Mouse (Mus musculus): Measurements from ENCODE around the gene Rgs12. TPM values are rescaled to one million over a fixed set of nuclear protein-coding genes. Genes with fewer than 3 reads are reported as not detected.

The Rgs12 gene
- polyA plus RNA-seq, 1 experiment from 2014 or later = 41.4 TPM

GRCm38 (mm10) chr5:35056604-35057432 lies 107.6 kb downstream of the Rgs12 start, which contains the start of gene Dok7:
TSS of gene Dok7 (plus strand) at chr5:35056766.
- Histone ChIP-seq H3K36me3 (ENCODE audit: control insufficient read depth, insufficient read depth, low read length) (no peaks in the 10 kb centered on the region), H3K9ac (ENCODE audit: low read depth, low read length) (peak within 1 kb of the TSS; percentile 63), H3K9me3 (ENCODE audit: control insufficient read depth, low read length) (no peaks in the 10 kb centered on the region), H3K27ac (ENCODE audit: low read depth, low read length) (no peak within 1 kb of the TSS), H3K27me3 (ENCODE audit: control insufficient read depth, insufficient read depth, low read length) (peaks cover 12% of the 10 kb centered on the region), H3K4me2 (replicated peaks; ENCODE audit: low read depth, low read length) (peak within 1 kb of the TSS; percentile 97), H3K4me3 (ENCODE audit: low read depth, low read length) (peak within 1 kb of the TSS; percentile 49), H3K4me1 (replicated peaks; ENCODE audit: control insufficient read depth, insufficient read depth, low read length) (peaks cover 6% of the 10 kb centered on the region; the same call in 1 of the 2 replicates)
- ATAC-seq (ENCODE audit: low FRiP score) (peak; percentile 33; the same call in 1 of the 2 replicates), DNase-seq (ENCODE audit: low spot score) (peak; percentile 57)
- under 1% methylated on average over 42 of the region's 74 CpGs for WGBS

GRCm38 (mm10) chr5:35057582-35057981 lies 108.3 kb downstream of the Rgs12 start:
- Histone ChIP-seq H3K36me3 (ENCODE audit: control insufficient read depth, insufficient read depth, low read length) (no peaks in the 10 kb centered on the region), H3K27me3 (ENCODE audit: control insufficient read depth, insufficient read depth, low read length) (peaks cover 12% of the 10 kb centered on the region), H3K4me1 (replicated peaks; ENCODE audit: control insufficient read depth, insufficient read depth, low read length) (peaks cover 6% of the 10 kb centered on the region; the same call in 1 of the 2 replicates), H3K9ac (ENCODE audit: low read depth, low read length) (no peak overlapping the region), H3K4me2 (replicated peaks; ENCODE audit: low read depth, low read length) (peak overlapping the region; percentile 97), H3K4me3 (ENCODE audit: low read depth, low read length) (peak overlapping the region; percentile 49), H3K27ac (ENCODE audit: low read depth, low read length) (no peak overlapping the region), H3K9me3 (ENCODE audit: control insufficient read depth, low read length) (no peaks in the 10 kb centered on the region)
- 15% methylated on average over 4 of the region's 4 CpGs for WGBS
- ATAC-seq (ENCODE audit: low FRiP score) = no peak
- peak; percentile 20 for DNase-seq (ENCODE audit: low spot score)

GRCm38 (mm10) chr5:35058216-35058615 lies 109.0 kb downstream of the Rgs12 start:
- no peaks in the 10 kb centered on the region for H3K9me3 ChIP-seq (ENCODE audit: control insufficient read depth, low read length)
- no peak overlapping the region for H3K4me3 ChIP-seq (ENCODE audit: low read depth, low read length)
- peaks cover 12% of the 10 kb centered on the region for H3K27me3 ChIP-seq (ENCODE audit: control insufficient read depth, insufficient read depth, low read length)
- ATAC-seq (ENCODE audit: low FRiP score) (no peak), DNase-seq (ENCODE audit: low spot score) (no peak)
- H3K36me3 ChIP-seq (ENCODE audit: control insufficient read depth, insufficient read depth, low read length) = no peaks in the 10 kb centered on the region
- 71% methylated on average over 1 of the region's 1 CpGs for WGBS
- peaks cover 6% of the 10 kb centered on the region; the same call in 1 of the 2 replicates for H3K4me1 ChIP-seq (replicated peaks; ENCODE audit: control insufficient read depth, insufficient read depth, low read length)
- H3K9ac ChIP-seq (ENCODE audit: low read depth, low read length) = no peak overlapping the region
- no peak overlapping the region for H3K27ac ChIP-seq (ENCODE audit: low read depth, low read length)
- no peak overlapping the region for H3K4me2 ChIP-seq (replicated peaks; ENCODE audit: low read depth, low read length)

- DNase-seq (ENCODE audit: low spot score) = no peak
- no peak for ATAC-seq (ENCODE audit: low FRiP score)
- peaks cover 12% of the 10 kb centered on the region for H3K27me3 ChIP-seq (ENCODE audit: control insufficient read depth, insufficient read depth, low read length)
Observed at GRCm38 (mm10) chr5:35060098-35060497, 110.9 kb downstream of the Rgs12 start.

GRCm38 (mm10) chr5:35069841-35070240 lies 120.6 kb downstream of the Rgs12 start:
- H3K36me3 ChIP-seq (ENCODE audit: control insufficient read depth, insufficient read depth, low read length) = no peaks in the 10 kb centered on the region
- no peak overlapping the region for H3K4me2 ChIP-seq (replicated peaks; ENCODE audit: low read depth, low read length)
- DNase-seq (ENCODE audit: low spot score) (no peak), ATAC-seq (ENCODE audit: low FRiP score) (no peak)
- H3K27me3 ChIP-seq (ENCODE audit: control insufficient read depth, insufficient read depth, low read length) = no peaks in the 10 kb centered on the region
- no peak overlapping the region for H3K4me3 ChIP-seq (ENCODE audit: low read depth, low read length)
- H3K9me3 ChIP-seq (ENCODE audit: control insufficient read depth, low read length) = no peaks in the 10 kb centered on the region
- no peak overlapping the region for H3K27ac ChIP-seq (ENCODE audit: low read depth, low read length)
- no peak overlapping the region for H3K9ac ChIP-seq (ENCODE audit: low read depth, low read length)
- 86% methylated on average over 2 of the region's 2 CpGs for WGBS
- no peaks in the 10 kb centered on the region for H3K4me1 ChIP-seq (replicated peaks; ENCODE audit: control insufficient read depth, insufficient read depth, low read length)

More at GRCm38 (mm10) chr5:35060098-35060497, 110.9 kb downstream of the Rgs12 start:
- no peak overlapping the region for H3K27ac ChIP-seq (ENCODE audit: low read depth, low read length)
- H3K4me3 ChIP-seq (ENCODE audit: low read depth, low read length) = no peak overlapping the region
- H3K4me2 ChIP-seq (replicated peaks; ENCODE audit: low read depth, low read length) = no peak overlapping the region
- H3K9me3 ChIP-seq (ENCODE audit: control insufficient read depth, low read length) = no peaks in the 10 kb centered on the region
- no peak overlapping the region for H3K9ac ChIP-seq (ENCODE audit: low read depth, low read length)
- H3K36me3 ChIP-seq (ENCODE audit: control insufficient read depth, insufficient read depth, low read length) = no peaks in the 10 kb centered on the region
- 73% methylated on average over 3 of the region's 3 CpGs for WGBS
- peaks cover 6% of the 10 kb centered on the region; the same call in 1 of the 2 replicates for H3K4me1 ChIP-seq (replicated peaks; ENCODE audit: control insufficient read depth, insufficient read depth, low read length)

GRCm38 (mm10) chr5:35070314-35070713 lies 121.1 kb downstream of the Rgs12 start:
- Histone ChIP-seq H3K27me3 (ENCODE audit: control insufficient read depth, insufficient read depth, low read length) (no peaks in the 10 kb centered on the region), H3K4me1 (replicated peaks; ENCODE audit: control insufficient read depth, insufficient read depth, low read length) (no peaks in the 10 kb centered on the region), H3K9ac (ENCODE audit: low read depth, low read length) (no peak overlapping the region), H3K4me2 (replicated peaks; ENCODE audit: low read depth, low read length) (no peak overlapping the region), H3K27ac (ENCODE audit: low read depth, low read length) (no peak overlapping the region), H3K4me3 (ENCODE audit: low read depth, low read length) (no peak overlapping the region), H3K36me3 (ENCODE audit: control insufficient read depth, insufficient read depth, low read length) (no peaks in the 10 kb centered on the region), H3K9me3 (ENCODE audit: control insufficient read depth, low read length) (no peaks in the 10 kb centered on the region)
- no peak for ATAC-seq (ENCODE audit: low FRiP score)
- DNase-seq (ENCODE audit: low spot score) = no peak
- WGBS = 88% methylated on average over 8 of the region's 8 CpGs

GRCm38 (mm10) chr5:35070953-35071352 lies 121.7 kb downstream of the Rgs12 start:
- ATAC-seq (ENCODE audit: low FRiP score) = no peak
- Histone ChIP-seq H3K27ac (ENCODE audit: low read depth, low read length) (no peak overlapping the region), H3K4me3 (ENCODE audit: low read depth, low read length) (no peak overlapping the region), H3K4me2 (replicated peaks; ENCODE audit: low read depth, low read length) (no peak overlapping the region), H3K9me3 (ENCODE audit: control insufficient read depth, low read length) (no peaks in the 10 kb centered on the region), H3K36me3 (ENCODE audit: control insufficient read depth, insufficient read depth, low read length) (no peaks in the 10 kb centered on the region), H3K9ac (ENCODE audit: low read depth, low read length) (no peak overlapping the region), H3K4me1 (replicated peaks; ENCODE audit: control insufficient read depth, insufficient read depth, low read length) (no peaks in the 10 kb centered on the region), H3K27me3 (ENCODE audit: control insufficient read depth, insufficient read depth, low read length) (no peaks in the 10 kb centered on the region)
- 57% methylated on average over 7 of the region's 7 CpGs for WGBS
- DNase-seq (ENCODE audit: low spot score) = no peak

- H3K36me3 ChIP-seq (ENCODE audit: control insufficient read depth, insufficient read depth, low read length) = no peaks in the 10 kb centered on the region
- no peaks in the 10 kb centered on the region for H3K4me1 ChIP-seq (replicated peaks; ENCODE audit: control insufficient read depth, insufficient read depth, low read length)
- H3K4me3 ChIP-seq (ENCODE audit: low read depth, low read length) = no peak overlapping the region
- H3K27ac ChIP-seq (ENCODE audit: low read depth, low read length) = no peak overlapping the region
- DNase-seq (ENCODE audit: low spot score) = no peak
- no peaks in the 10 kb centered on the region for H3K27me3 ChIP-seq (ENCODE audit: control insufficient read depth, insufficient read depth, low read length)
- WGBS = 92% methylated on average over 6 of the region's 6 CpGs
- H3K9me3 ChIP-seq (ENCODE audit: control insufficient read depth, low read length) = no peaks in the 10 kb centered on the region
- no peak for ATAC-seq (ENCODE audit: low FRiP score)
- no peak overlapping the region for H3K9ac ChIP-seq (ENCODE audit: low read depth, low read length)
- no peak overlapping the region for H3K4me2 ChIP-seq (replicated peaks; ENCODE audit: low read depth, low read length)
Observed at GRCm38 (mm10) chr5:35071855-35072254, 122.6 kb downstream of the Rgs12 start.

GRCm38 (mm10) chr5:35073235-35073634 lies 124.0 kb downstream of the Rgs12 start:
- no peak overlapping the region for H3K4me2 ChIP-seq (replicated peaks; ENCODE audit: low read depth, low read length)
- ATAC-seq (ENCODE audit: low FRiP score) (no peak), DNase-seq (ENCODE audit: low spot score) (no peak)
- no peak overlapping the region for H3K27ac ChIP-seq (ENCODE audit: low read depth, low read length)
- H3K36me3 ChIP-seq (ENCODE audit: control insufficient read depth, insufficient read depth, low read length) = no peaks in the 10 kb centered on the region
- WGBS = 94% methylated on average over 11 of the region's 11 CpGs
- no peaks in the 10 kb centered on the region for H3K4me1 ChIP-seq (replicated peaks; ENCODE audit: control insufficient read depth, insufficient read depth, low read length)
- H3K4me3 ChIP-seq (ENCODE audit: low read depth, low read length) = no peak overlapping the region
- no peaks in the 10 kb centered on the region for H3K9me3 ChIP-seq (ENCODE audit: control insufficient read depth, low read length)
- no peaks in the 10 kb centered on the region for H3K27me3 ChIP-seq (ENCODE audit: control insufficient read depth, insufficient read depth, low read length)
- no peak overlapping the region for H3K9ac ChIP-seq (ENCODE audit: low read depth, low read length)
